Mouse (Mus musculus): ENCODE measurements around the gene Cdh22.

DNA sequence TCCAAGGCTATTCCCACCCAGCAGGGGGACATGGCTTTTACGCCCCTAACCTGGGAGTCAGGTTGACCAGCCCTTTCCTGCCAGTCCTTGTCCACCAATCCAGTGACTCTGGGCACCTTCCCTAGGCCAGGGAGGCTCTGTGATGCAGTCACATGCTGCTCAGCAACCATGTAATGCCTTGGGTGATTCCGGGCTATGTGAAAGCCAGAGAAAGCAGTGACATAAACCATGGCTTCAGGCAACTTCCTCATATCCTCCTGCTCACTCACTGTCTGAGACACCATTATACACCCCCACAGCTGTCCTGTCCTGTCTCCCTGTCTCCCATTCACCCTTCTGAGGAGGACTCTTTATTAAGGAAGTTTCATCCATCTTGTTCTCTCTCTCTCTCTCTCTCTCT lies 144.0 kb downstream of the Cdh22 start, which contains the start of gene 1700025C18Rik:
- TF ChIP-seq TAL1 (IDR thresholded peaks at IDR 0.05; ENCODE audit: low read length) (no peak), GATA1 (IDR thresholded peaks at IDR 0.05; ENCODE audit: low read length) (no peak)

Measured in erythroblast, embryonic 14.5 days (primary cell).